Comparison of ENCODE assay signal across 20 mouse cellular contexts in genomic region chr1:132342518-132342917, GRCm38 (mm10). TPM values are rescaled to one million over a fixed set of nuclear protein-coding genes. Genes with fewer than 3 reads are reported as not detected.
DNase-seq lines count a peak whose midpoint lies in the region; TF ChIP-seq lines count a peak whose summit lies in the region.
"Had no signal": no experiment of that assay in that cellular context is flagged by ENCODE, and none has a peak within 500 bp of the region (broad histone marks: within the 10 kb centered on the region; RNA-seq: fewer than 3 reads in every experiment).

No protein-coding gene starts in this region.

- H3ac ChIP-seq in myocyte (ENCODE audit: control insufficient read depth, insufficient read length): no peak overlapping the region

- no peak for TF ChIP-seq POLR2A in spleen, adult 2 months (IDR thresholded peaks at IDR 0.05; ENCODE audit: low read depth, low read length)
- TF ChIP-seq POLR2A in MEL (IDR thresholded peaks at IDR 0.05; ENCODE audit: control insufficient read depth in 1 of 2, insufficient read depth in 1 of 2, low read depth in 1 of 2, low read length in 2 of 2, poor library complexity in 1 of 2) (no peak), myocyte (IDR thresholded peaks at IDR 0.05; ENCODE audit: insufficient read length, low read depth) (no peak)

- H3K9me3 ChIP-seq in MEL (replicated peaks; ENCODE audit: insufficient read depth, low read length): no peaks in the 10 kb centered on the region
- H3K9me3 ChIP-seq: embryonic facial prominence, embryonic 13.5 days; heart, embryonic 10.5 days; hindbrain, embryonic 13.5 days; kidney, embryonic 15.5 days; limb, embryonic 10.5 days; midbrain, embryonic 12.5 days; neural tube, embryonic 12.5 days had no signal

- peak; percentile 25 for DNase-seq in kidney, adult 9 months
- DNase-seq in kidney, adult 11 months: no peak
- no peak for DNase-seq in spleen, adult 2 months (ENCODE audit: low read depth in 1 of 2, low spot score in 2 of 2)
- DNase-seq in spleen, postnatal 14 days (ENCODE audit: low spot score in 2 of 2): no peak
- DNase-seq in MEL (ENCODE audit: low read depth, low spot score): no peak
- no peak for DNase-seq in adrenal gland, postnatal 25 days
- DNase-seq: cerebellum, postnatal 10 days; right cerebral cortex, adult 18-20 months had no signal

- no peak for TF ChIP-seq RAD21 in MEL (IDR thresholded peaks at IDR 0.05; ENCODE audit: low read depth, low read length)

- no peak for TF ChIP-seq CTCF in spleen, adult 2 months (IDR thresholded peaks at IDR 0.05; ENCODE audit: extremely low read depth, insufficient read depth, insufficient read length, insufficient replicate concordance)
- TF ChIP-seq CTCF in MEL (IDR thresholded peaks at IDR 0.05 in 2 of 3, conservative IDR thresholded peaks at IDR 0.05 in 1 of 3; ENCODE audit: control insufficient read depth in 1 of 3, insufficient read depth in 1 of 3, low read depth in 2 of 3, low read length in 3 of 3, poor library complexity in 1 of 3, severe bottlenecking in 1 of 3): no peak

- peak overlapping the region; percentile 52 for H3K9ac ChIP-seq in MEL (ENCODE audit: control insufficient read depth, low read depth, low read length, poor library complexity, severe bottlenecking)
- H3K9ac ChIP-seq: embryonic facial prominence, embryonic 13.5 days; hindbrain, embryonic 13.5 days; kidney, embryonic 15.5 days; midbrain, embryonic 12.5 days; neural tube, embryonic 12.5 days had no signal

- peak overlapping the region; percentile 95 for H3K27ac ChIP-seq in spleen, adult 2 months (ENCODE audit: insufficient read depth, low read length)
- H3K27ac ChIP-seq in MEL (ENCODE audit: control insufficient read depth, low read depth, low read length): peak overlapping the region; percentile 81
- H3K27ac ChIP-seq: embryonic facial prominence, embryonic 13.5 days; hindbrain, embryonic 13.5 days; kidney, embryonic 15.5 days; layer of hippocampus, adult 2 months; left cerebral cortex, adult 2 months; limb, embryonic 10.5 days; midbrain, embryonic 12.5 days; neural tube, embryonic 12.5 days had no signal

- H3K4me3 ChIP-seq in spleen, adult 2 months (ENCODE audit: extremely low read depth, insufficient read depth, insufficient read length): peak overlapping the region; percentile 53
- H3K4me3 ChIP-seq in MEL (ENCODE audit: control insufficient read depth in 1 of 2, insufficient read depth in 1 of 2, low read depth in 2 of 2, low read length in 2 of 2): peak overlapping the region in 1 of 2 experiments; percentile 33; a peak in 2 of 4 replicates
- no peak overlapping the region for H3K4me3 ChIP-seq in myocyte
- H3K4me3 ChIP-seq: embryonic facial prominence, embryonic 13.5 days; heart, embryonic 10.5 days; hindbrain, embryonic 13.5 days; kidney, embryonic 15.5 days; layer of hippocampus, adult 2 months; left cerebral cortex, adult 2 months; limb, embryonic 10.5 days; midbrain, embryonic 12.5 days; neural tube, embryonic 12.5 days had no signal

- no peaks in the 10 kb centered on the region for H3K27me3 ChIP-seq in spleen, adult 2 months (ENCODE audit: control insufficient read depth, insufficient read depth, low read length)
- H3K27me3 ChIP-seq in MEL (ENCODE audit: control insufficient read depth in 1 of 2, insufficient read depth in 2 of 2, low read length in 2 of 2) (no peaks in the 10 kb centered on the region), myocyte (ENCODE audit: control insufficient read depth, insufficient read depth, insufficient read length) (no peaks in the 10 kb centered on the region)
- H3K27me3 ChIP-seq: embryonic facial prominence, embryonic 13.5 days; hindbrain, embryonic 13.5 days; kidney, embryonic 15.5 days; midbrain, embryonic 12.5 days; neural tube, embryonic 12.5 days had no signal

- TF ChIP-seq EP300 in MEL (IDR thresholded peaks at IDR 0.05; ENCODE audit: low read depth in 1 of 2, low read length in 2 of 2): no peak

- H3K4me2 ChIP-seq in myocyte (ENCODE audit: low read depth): peak overlapping the region; percentile 75
- H3K4me2 ChIP-seq: embryonic facial prominence, embryonic 13.5 days; hindbrain, embryonic 13.5 days; kidney, embryonic 15.5 days; midbrain, embryonic 12.5 days; neural tube, embryonic 12.5 days had no signal

- H3K79me2 ChIP-seq in MEL (ENCODE audit: control insufficient read depth, insufficient read depth, low read length, poor library complexity) (no peaks in the 10 kb centered on the region), myocyte (ENCODE audit: control insufficient read depth, insufficient read depth) (no peaks in the 10 kb centered on the region)

- WGBS in spleen, adult 2 months: 34% methylated on average over 3 of the region's 3 CpGs

- H3K4me1 ChIP-seq in spleen, adult 2 months (ENCODE audit: control insufficient read depth, insufficient read depth, insufficient read length): peaks cover 34% of the 10 kb centered on the region
- peaks cover 8 to 36% of the 10 kb centered on the region in 2 experiments for H3K4me1 ChIP-seq in MEL (ENCODE audit: control insufficient read depth in 1 of 2, insufficient read depth in 2 of 2, low read length in 2 of 2)
- H3K4me1 ChIP-seq: embryonic facial prominence, embryonic 13.5 days; neural tube, embryonic 12.5 days had no signal

- H3K36me3 ChIP-seq in spleen, adult 2 months (ENCODE audit: control insufficient read depth, insufficient read depth, low read length): peaks cover 11% of the 10 kb centered on the region
- H3K36me3 ChIP-seq in MEL (ENCODE audit: control insufficient read depth in 1 of 2, insufficient read depth in 2 of 2, low read length in 2 of 2) (peaks cover 0 to 28% of the 10 kb centered on the region in 2 experiments; a peak in 2 of 4 replicates), myocyte (ENCODE audit: control insufficient read depth, insufficient read depth) (no peaks in the 10 kb centered on the region)
- H3K36me3 ChIP-seq: embryonic facial prominence, embryonic 13.5 days; heart, embryonic 10.5 days; hindbrain, embryonic 13.5 days; kidney, embryonic 15.5 days; limb, embryonic 10.5 days; midbrain, embryonic 12.5 days; neural tube, embryonic 12.5 days had no signal

TF ChIP-seq in MEL, 35 proteins besides CTCF, POLR2A, EP300 and RAD21:
- peak; percentile 96 for TF ChIP-seq ZKSCAN1 (IDR thresholded peaks at IDR 0.05; ENCODE audit: low read depth, low read length)
- no peak for TF ChIP-seq TCF12 (IDR thresholded peaks at IDR 0.05; ENCODE audit: low read depth, low read length)

TF ChIP-seq in myocyte, 11 proteins besides CTCF, POLR2A, EP300 and RAD21:
- TF ChIP-seq REST (IDR thresholded peaks at IDR 0.05; ENCODE audit: insufficient read depth, insufficient read length) (no peak), CEBPB (IDR thresholded peaks at IDR 0.05; ENCODE audit: insufficient read depth, poor library complexity, severe bottlenecking) (no peak), E2F4 (IDR thresholded peaks at IDR 0.05; ENCODE audit: insufficient read depth) (no peak), MYOD1 (IDR thresholded peaks at IDR 0.05; ENCODE audit: control insufficient read depth in 1 of 3, insufficient read length in 2 of 3, low read depth in 2 of 3) (no peak), TCF12 (IDR thresholded peaks at IDR 0.05; ENCODE audit: insufficient read depth, poor library complexity, severe bottlenecking) (no peak), SRF (IDR thresholded peaks at IDR 0.05; ENCODE audit: control insufficient read depth, insufficient read length, low read depth) (no peak)

RNA-seq across cellular contexts. Expression of gene Nuak2, which starts 26.6 kb away (rescaled TPM):
- 17.4 and 25.5 TPM in 2 replicates for polyA plus RNA-seq in spleen, adult 2 months (2012; rRNA removed)
- 2.8 and 3.2 TPM in 2 replicates for total RNA-seq in MEL (2012; rRNA removed)
- polyA plus RNA-seq in MEL (2012; ENCODE audit: insufficient read depth in 1 of 2, insufficient read length in 2 of 2, low read depth in 1 of 2, low replicate concordance in 2 of 2, missing spikeins in 1 of 2) (1 to 10 TPM in 1 of 2 experiments, not detected in 1; 3.0 TPM), myocyte (2012; fragmentation: generic; extraction: Trizol) (6.0 TPM)
- total RNA-seq in adrenal gland, postnatal 25 days (2021): 2.4 and 4.8 TPM in 2 replicates

RNA-seq across cellular contexts. Expression of gene Klhdc8a, which starts 44.1 kb away (rescaled TPM):
- polyA plus RNA-seq in spleen, adult 2 months (2012; rRNA removed): 0.59 and 0.68 TPM in 2 replicates
- total RNA-seq in MEL (2012; rRNA removed): not detected in 2 replicates
- polyA plus RNA-seq in MEL (2012; ENCODE audit: insufficient read depth in 1 of 2, insufficient read length in 2 of 2, low read depth in 1 of 2, low replicate concordance in 2 of 2, missing spikeins in 1 of 2) (not detected), myocyte (2012; fragmentation: generic; extraction: Trizol) (12.4 TPM)
- 116 and 153 TPM in 2 replicates for total RNA-seq in adrenal gland, postnatal 25 days (2021)
- total RNA-seq: monocyte, adult 5-6 weeks had no signal
- polyA plus RNA-seq: inflammation-experienced regulatory T-cells, adult 6 months; limb, embryonic 10.5 days had no signal

RNA-seq across cellular contexts. Expression of gene Tmcc2, which starts 48.6 kb away (rescaled TPM):
- polyA plus RNA-seq in spleen, adult 2 months (2012; rRNA removed): 116 and 244 TPM in 2 replicates
- total RNA-seq in MEL (2012; rRNA removed): 4.6 and 7.2 TPM in 2 replicates
- polyA plus RNA-seq in MEL (2012; ENCODE audit: insufficient read depth in 1 of 2, insufficient read length in 2 of 2, low read depth in 1 of 2, low replicate concordance in 2 of 2, missing spikeins in 1 of 2) (1 to 10 TPM in 1 of 2 experiments, not detected in 1; 4.1 TPM), myocyte (2012; fragmentation: generic; extraction: Trizol) (35.2 TPM)
- total RNA-seq in adrenal gland, postnatal 25 days (2021): 8.4 and 8.6 TPM in 2 replicates
